Mouse (Mus musculus) adrenal gland, adult 10 weeks (tissue): Measurements from ENCODE around the gene Gm20937. TPM values are rescaled to one million over a fixed set of nuclear protein-coding genes. Genes with fewer than 3 reads are reported as not detected.

Source experiments
- polyA plus RNA-seq: library from polyadenylated mRNA; stranded (reverse); fragments of 350-450 nt; fragmentation: Illumina TruSeq; extraction: RNeasy Lipid Tissue Mini Kit (QIAGEN cat#74804); gene quantifications from one replicate; pipeline ENCODE4 v1.2.3, GENCODE M21; 2014; ENCODE audit warnings: low read depth, low replicate concordance

Gm20937 gene
- polyA plus RNA-seq = not detected

GRCm38 (mm10) chrY:68294798-68295197 is at the start of gene Gm20937:
Gene Gm20937 (minus strand): TSS chrY:68294898.

Other genes starting within 250 kb of the Gm20937 start
- not detected for gene Gm20816, start 243.1 kb upstream of the Gm20937 start, polyA plus RNA-seq